Mouse (Mus musculus) liver, embryonic 13.5 days (tissue): Measurements from ENCODE around the gene Slc25a11. TPM values are rescaled to one million over a fixed set of nuclear protein-coding genes. Genes with fewer than 3 reads are reported as not detected.

Experiments used
- ATAC-seq: fragments of 200-750 bp; cut with Nextera tagmentation; 2 replicates; pipeline ENCODE4 v1.8.0; 2017; ENCODE audit warnings: low read depth, mild to moderate bottlenecking, moderate number of reproducible peaks, moderate library complexity
- DNase-seq: peaks from one replicate; pipeline ENCODE4 v3.0.0; 2022
- H3K27ac ChIP-seq: fragments of 300-500 bp; sonication (generic); 2 replicates; pipeline ENCODE4 v1.5.1; 2015; ENCODE audit warnings: moderate library complexity, mild to moderate bottlenecking, inconsistent platforms
- H3K27me3 ChIP-seq: fragments of 300-500 bp; sonication (generic); 2 replicates; pipeline ENCODE4 v1.6.1; 2015; ENCODE audit warnings: mild to moderate bottlenecking, inconsistent platforms
- H3K36me3 ChIP-seq: fragments of 300-500 bp; sonication (generic); 2 replicates; pipeline ENCODE4 v1.6.1; 2015; ENCODE audit warnings: mild to moderate bottlenecking, inconsistent platforms
- H3K4me1 ChIP-seq: fragments of 300-500 bp; sonication (generic); replicated peaks from 2 replicates; pipeline ENCODE4 v1.6.1; 2015; ENCODE audit warnings: inconsistent platforms
- H3K4me2 ChIP-seq: fragments of 300-500 bp; sonication (generic); 2 replicates; pipeline ENCODE4 v1.6.1; 2015; ENCODE audit warnings: inconsistent platforms, mild to moderate bottlenecking, moderate library complexity
- H3K4me3 ChIP-seq: fragments of 300-500 bp; sonication (generic); replicated peaks from 2 replicates; pipeline ENCODE4 v1.5.1; 2015; ENCODE audit warnings: mild to moderate bottlenecking, inconsistent platforms
- H3K9ac ChIP-seq: fragments of 300-500 bp; sonication (generic); 2 replicates; pipeline ENCODE4 v1.6.1; 2015; ENCODE audit warnings: mild to moderate bottlenecking, inconsistent platforms
- H3K9me3 ChIP-seq: fragments of 300-500 bp; sonication (generic); replicated peaks from 2 replicates; pipeline ENCODE4 v1.6.1; 2016; ENCODE audit warnings: inconsistent platforms
- WGBS: fragments of 180-500 bp; shearing (Covaris S2); methylation state at CpG from one replicate; pipeline ENCODE4 v1.1.7; 2015; ENCODE audit not compliant: insufficient replicate concordance; 5-methylcytosine and 5-hydroxymethylcytosine counted together
- polyA plus RNA-seq: library from polyadenylated mRNA; unstranded; fragments of >200 nt; fragmentation: Nextera tagmentation; extraction: Ambion mirVana; gene quantifications from 2 replicates; pipeline ENCODE4 v1.2.1, GENCODE M21; 2015

Slc25a11 gene
- polyA plus RNA-seq, 1 experiment from 2014 or later, result 73.8 TPM

GRCm38 (mm10) chr11:70679361-70679760, 32.1 kb upstream of the Slc25a11 start:
- peaks cover 45% of the 10 kb centered on the region for H3K36me3 ChIP-seq
- WGBS, result 82% methylated on average over 8 of the region's 8 CpGs
- H3K4me2 ChIP-seq, result no peak overlapping the region
- no peak overlapping the region for H3K9ac ChIP-seq
- ATAC-seq, result no peak
- no peaks in the 10 kb centered on the region for H3K9me3 ChIP-seq
- no peak overlapping the region for H3K4me3 ChIP-seq
- H3K27me3 ChIP-seq, result no peaks in the 10 kb centered on the region
- H3K27ac ChIP-seq, result peak overlapping the region; percentile 47
- peaks cover 39% of the 10 kb centered on the region for H3K4me1 ChIP-seq
- DNase-seq, result no peak

GRCm38 (mm10) chr11:70678576-70678975, 31.3 kb upstream of the Slc25a11 start:
- H3K27ac ChIP-seq, result peak overlapping the region; percentile 47
- H3K36me3 ChIP-seq, result peaks cover 44% of the 10 kb centered on the region
- no peak overlapping the region for H3K4me2 ChIP-seq
- peak; percentile 39 for ATAC-seq
- peaks cover 40% of the 10 kb centered on the region for H3K4me1 ChIP-seq
- H3K4me3 ChIP-seq, result no peak overlapping the region
- H3K27me3 ChIP-seq, result no peaks in the 10 kb centered on the region
- H3K9ac ChIP-seq, result no peak overlapping the region
- DNase-seq, result no peak
- 78% methylated on average over 2 of the region's 2 CpGs for WGBS
- no peaks in the 10 kb centered on the region for H3K9me3 ChIP-seq

- 71% methylated on average over 9 of the region's 9 CpGs for WGBS
- DNase-seq, result no peak
- Histone ChIP-seq H3K27me3 (no peaks in the 10 kb centered on the region), H3K27ac (peak overlapping the region; percentile 47; the same call in 1 of the 2 replicates), H3K9ac (no peak overlapping the region), H3K4me2 (no peak overlapping the region), H3K36me3 (peaks cover 39% of the 10 kb centered on the region), H3K4me1 (peaks cover 40% of the 10 kb centered on the region), H3K9me3 (no peaks in the 10 kb centered on the region), H3K4me3 (no peak overlapping the region)
- peak; percentile 34; the same call in 1 of the 2 replicates for ATAC-seq
These were observed 30.8 kb upstream of the Slc25a11 start for GRCm38 (mm10) chr11:70678092-70678491.

- ATAC-seq (no peak), DNase-seq (no peak)
- Histone ChIP-seq H3K4me3 (no peak overlapping the region), H3K9ac (no peak overlapping the region), H3K9me3 (no peaks in the 10 kb centered on the region), H3K36me3 (peaks cover 33% of the 10 kb centered on the region), H3K4me1 (peaks cover 45% of the 10 kb centered on the region), H3K4me2 (no peak overlapping the region), H3K27ac (no peak overlapping the region), H3K27me3 (no peaks in the 10 kb centered on the region)
- WGBS, result 59% methylated on average over 11 of the region's 11 CpGs
These were observed 27.2 kb upstream of the Slc25a11 start for GRCm38 (mm10) chr11:70674501-70674900.

- H3K36me3 ChIP-seq, result peaks cover 33% of the 10 kb centered on the region
- H3K27ac ChIP-seq, result no peak overlapping the region
- ATAC-seq (no peak), DNase-seq (no peak)
- H3K4me2 ChIP-seq, result no peak overlapping the region
- peaks cover 40% of the 10 kb centered on the region for H3K4me1 ChIP-seq
- 81% methylated on average over 6 of the region's 6 CpGs for WGBS
- no peaks in the 10 kb centered on the region for H3K27me3 ChIP-seq
- H3K9ac ChIP-seq, result no peak overlapping the region
- no peak overlapping the region for H3K4me3 ChIP-seq
- H3K9me3 ChIP-seq, result no peaks in the 10 kb centered on the region
These were observed 26.7 kb upstream of the Slc25a11 start for GRCm38 (mm10) chr11:70674014-70674413.

GRCm38 (mm10) chr11:70671333-70672047, 24.2 kb upstream of the Slc25a11 start:
- 76% methylated on average over 16 of the region's 16 CpGs for WGBS
- Histone ChIP-seq H3K4me3 (no peak overlapping the region), H3K4me1 (peaks cover 44% of the 10 kb centered on the region), H3K9me3 (no peaks in the 10 kb centered on the region), H3K4me2 (no peak overlapping the region), H3K27ac (no peak overlapping the region), H3K27me3 (no peaks in the 10 kb centered on the region), H3K9ac (peak overlapping the region; percentile 4; the same call in 1 of the 2 replicates), H3K36me3 (peaks cover 30% of the 10 kb centered on the region)
- ATAC-seq, result no peak
- no peak for DNase-seq

- Histone ChIP-seq H3K9ac (peak overlapping the region; percentile 91), H3K36me3 (peaks cover 29% of the 10 kb centered on the region), H3K4me1 (peaks cover 50% of the 10 kb centered on the region), H3K9me3 (no peaks in the 10 kb centered on the region), H3K4me3 (peak overlapping the region; percentile 79), H3K27ac (peak overlapping the region; percentile 94), H3K27me3 (no peaks in the 10 kb centered on the region), H3K4me2 (peak overlapping the region; percentile 98)
- no peak for ATAC-seq
- no peak for DNase-seq
- 54% methylated on average over 14 of the region's 14 CpGs for WGBS
These were observed 23.2 kb upstream of the Slc25a11 start for GRCm38 (mm10) chr11:70670483-70670882.

- Histone ChIP-seq H3K4me2 (peak overlapping the region; percentile 98), H3K9ac (peak overlapping the region; percentile 91), H3K4me3 (peak overlapping the region; percentile 79), H3K27ac (peak overlapping the region; percentile 94), H3K27me3 (no peaks in the 10 kb centered on the region), H3K9me3 (no peaks in the 10 kb centered on the region), H3K4me1 (peaks cover 50% of the 10 kb centered on the region), H3K36me3 (peaks cover 32% of the 10 kb centered on the region)
- 2% methylated on average over 31 of the region's 31 CpGs for WGBS
- DNase-seq (peak; percentile 78), ATAC-seq (peak; percentile 1; the same call in 1 of the 2 replicates)
These were observed 22.5 kb upstream of the Slc25a11 start for GRCm38 (mm10) chr11:70669582-70670345.

GRCm38 (mm10) chr11:70668771-70669505, 21.7 kb upstream of the Slc25a11 start, which contains the start of gene Spag7:
Gene Spag7, minus strand, starts transcription at chr11:70669416.
- Histone ChIP-seq H3K4me3 (peak within 1 kb of the TSS; percentile 79), H3K27ac (peak within 1 kb of the TSS; percentile 94), H3K36me3 (peaks cover 33% of the 10 kb centered on the region), H3K27me3 (no peaks in the 10 kb centered on the region), H3K9me3 (no peaks in the 10 kb centered on the region), H3K4me2 (peak within 1 kb of the TSS; percentile 98), H3K4me1 (peaks cover 46% of the 10 kb centered on the region), H3K9ac (peak within 1 kb of the TSS; percentile 91)
- peak; percentile 97 for DNase-seq
- under 1% methylated on average over 44 of the region's 44 CpGs for WGBS
- peak; percentile 89 for ATAC-seq

GRCm38 (mm10) chr11:70668335-70668770, 21.1 kb upstream of the Slc25a11 start:
- H3K4me2 ChIP-seq, result peak overlapping the region; percentile 78
- no peaks in the 10 kb centered on the region for H3K27me3 ChIP-seq
- DNase-seq (no peak), ATAC-seq (peak; percentile 71)
- H3K9me3 ChIP-seq, result no peaks in the 10 kb centered on the region
- H3K36me3 ChIP-seq, result peaks cover 36% of the 10 kb centered on the region
- H3K9ac ChIP-seq, result peak overlapping the region; percentile 75
- peak overlapping the region; percentile 79 for H3K4me3 ChIP-seq
- peak overlapping the region; percentile 92 for H3K27ac ChIP-seq
- peaks cover 46% of the 10 kb centered on the region for H3K4me1 ChIP-seq
- under 1% methylated on average over 15 of the region's 15 CpGs for WGBS
